In the genomic region with DNA sequence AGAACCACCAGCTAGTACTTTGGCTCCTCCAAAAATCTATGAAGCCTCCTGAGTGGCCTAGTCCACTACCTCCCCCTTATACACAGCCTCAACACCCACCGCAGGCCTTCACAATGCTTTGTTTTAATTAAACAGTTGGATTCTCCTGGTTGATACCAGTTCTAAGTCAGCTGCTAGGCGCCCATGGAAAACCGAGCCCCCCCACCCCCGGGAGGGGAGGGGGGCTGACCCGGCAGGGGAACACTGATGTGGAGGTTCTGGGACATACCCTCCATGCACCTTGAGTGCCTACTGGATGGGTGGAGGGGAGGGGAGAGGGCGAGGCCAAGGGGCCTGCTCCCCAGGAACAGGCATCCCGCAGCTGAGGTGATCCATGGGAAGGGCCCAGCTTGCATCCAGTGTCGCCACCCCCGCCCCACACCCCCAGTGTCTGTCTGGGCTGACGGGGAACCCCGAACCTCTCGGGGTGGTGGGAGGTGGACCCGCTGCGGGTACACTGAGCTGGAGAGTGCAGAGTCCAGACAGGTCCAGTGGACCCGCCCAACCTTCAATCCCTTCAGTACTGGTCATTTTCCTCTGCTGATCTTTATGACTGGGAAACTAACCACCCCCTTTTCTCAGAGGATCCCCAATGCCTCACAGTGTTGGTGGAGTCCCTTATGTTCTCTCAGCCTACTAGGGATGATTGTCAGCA, we compare ENCODE assay signal across 16 mouse cellular contexts.
"Had no signal": no experiment of that assay in that cellular context is flagged by ENCODE, and none has a peak within 500 bp of the region (broad histone marks: within the 10 kb centered on the region; RNA-seq: fewer than 3 reads in every experiment).

No protein-coding gene starts in this region.

- H3K4me1 ChIP-seq: lung, embryonic 15.5 days had no signal

- ATAC-seq: midbrain, embryonic 16.5 days had no signal

- H3K4me2 ChIP-seq: lung, embryonic 15.5 days; midbrain, embryonic 12.5 days; neural tube, embryonic 13.5 days had no signal

- H3K9ac ChIP-seq: liver, embryonic 14.5 days; lung, embryonic 15.5 days; midbrain, embryonic 12.5 days; neural tube, embryonic 13.5 days had no signal

- H3K36me3 ChIP-seq: lung, embryonic 15.5 days; midbrain, embryonic 12.5 days; neural tube, embryonic 13.5 days had no signal

- H3K27ac ChIP-seq: liver, embryonic 14.5 days; lung, embryonic 15.5 days; midbrain, embryonic 12.5 days; neural tube, embryonic 13.5 days had no signal

- H3K27me3 ChIP-seq: lung, embryonic 15.5 days; midbrain, embryonic 12.5 days; neural tube, embryonic 13.5 days had no signal

- H3K9me3 ChIP-seq: lung, embryonic 15.5 days had no signal

- DNase-seq: kidney, adult 18-20 months; kidney, adult 9 months; kidney, postnatal 14 days; kidney, postnatal 4 days; left cerebral cortex, postnatal 4 days; lung, adult 18-20 months; lung, postnatal 14 days; lung, postnatal 4 days; thymus, adult 18-20 months; thymus, postnatal 36 days had no signal

- H3K4me3 ChIP-seq: lung, embryonic 15.5 days; midbrain, embryonic 12.5 days; myocyte; neural tube, embryonic 13.5 days had no signal
